22 mouse cellular contexts compared by ENCODE assay signal in genomic region chr4:87043296-87043695, GRCm38 (mm10).
DNase-seq lines count a peak whose midpoint lies in the region; ATAC-seq and TF ChIP-seq lines count a peak whose summit lies in the region.
"Had no signal": no experiment of that assay in that cellular context is flagged by ENCODE, and none has a peak within 500 bp of the region (broad histone marks: within the 10 kb centered on the region; RNA-seq: fewer than 3 reads in every experiment).

No protein-coding gene starts in this region.

- no peak overlapping the region for H3K9ac ChIP-seq in hindbrain, embryonic 14.5 days
- no peak overlapping the region for H3K9ac ChIP-seq in intestine, embryonic 16.5 days (ENCODE audit: low read depth, low read length)
- H3K9ac ChIP-seq: embryonic facial prominence, embryonic 12.5 days; forebrain, embryonic 13.5 days; forebrain, embryonic 15.5 days; forebrain, postnatal 0 days had no signal

- WGBS in hindbrain, embryonic 14.5 days = 92% methylated on average over 9 of the region's 9 CpGs
- WGBS in intestine, embryonic 16.5 days = 86% methylated on average over 9 of the region's 9 CpGs

- DNase-seq in layer of hippocampus, adult 11-12 months (ENCODE audit: low spot score) = peak; percentile 32
- DNase-seq in layer of hippocampus, adult 8-10 months (ENCODE audit: low spot score in 2 of 2) = no peak
- peak; percentile 52 for DNase-seq in layer of hippocampus, adult 9-11 months
- no peak for DNase-seq in layer of hippocampus, adult 9-10 months (ENCODE audit: low spot score)
- DNase-seq in brain, adult 2 months (ENCODE audit: low read depth, low spot score) = peak; percentile 66
- DNase-seq in brain, embryonic 14.5 days (ENCODE audit: low read depth) = peak; percentile 48
- DNase-seq in hindbrain, embryonic 14.5 days (ENCODE audit: low spot score) = no peak
- DNase-seq: adrenal gland, adult 2 months; adrenal gland, postnatal 10 days; adrenal gland, postnatal 25 days; cerebellum, adult 11 months; cerebellum, adult 18-20 months; cerebellum, adult 8-10 months; cerebellum, adult 9-11 months; cerebellum, postnatal 14 days; cerebellum, postnatal 36 days; forebrain, postnatal 0 days had no signal

- H3K27ac ChIP-seq in hindbrain, embryonic 14.5 days = no peak overlapping the region
- no peak overlapping the region for H3K27ac ChIP-seq in intestine, embryonic 16.5 days (ENCODE audit: low read length)
- H3K27ac ChIP-seq: embryonic facial prominence, embryonic 10.5 days; embryonic facial prominence, embryonic 12.5 days; forebrain, embryonic 13.5 days; forebrain, embryonic 15.5 days had no signal

- no peaks in the 10 kb centered on the region for H3K27me3 ChIP-seq in hindbrain, embryonic 14.5 days (ENCODE audit: control insufficient read depth, insufficient read depth, low read length)
- no peaks in the 10 kb centered on the region for H3K27me3 ChIP-seq in intestine, embryonic 16.5 days (replicated peaks; ENCODE audit: control insufficient read depth, insufficient read depth, low read length)
- H3K27me3 ChIP-seq: embryonic facial prominence, embryonic 12.5 days; forebrain, embryonic 13.5 days; forebrain, embryonic 15.5 days had no signal

- no peak overlapping the region for H3K4me3 ChIP-seq in hindbrain, embryonic 14.5 days (replicated peaks; ENCODE audit: low read length)
- H3K4me3 ChIP-seq in intestine, embryonic 16.5 days (ENCODE audit: low read length) = no peak overlapping the region
- H3K4me3 ChIP-seq: embryonic facial prominence, embryonic 10.5 days; embryonic facial prominence, embryonic 12.5 days; forebrain, embryonic 13.5 days; forebrain, embryonic 15.5 days had no signal

- ATAC-seq in hindbrain, embryonic 14.5 days (ENCODE audit: low FRiP score) = no peak
- no peak for ATAC-seq in intestine, embryonic 16.5 days
- ATAC-seq: forebrain, embryonic 13.5 days; forebrain, embryonic 15.5 days; forebrain, postnatal 0 days had no signal

- no peak for TF ChIP-seq CTCF in brain, embryonic 14.5 days (IDR thresholded peaks at IDR 0.05; ENCODE audit: borderline replicate concordance, extremely low read depth, insufficient read depth, insufficient read length)

- no peak overlapping the region for H3K4me2 ChIP-seq in hindbrain, embryonic 14.5 days (replicated peaks)
- no peak overlapping the region for H3K4me2 ChIP-seq in intestine, embryonic 16.5 days (ENCODE audit: low read depth, low read length)
- H3K4me2 ChIP-seq: embryonic facial prominence, embryonic 12.5 days; forebrain, embryonic 13.5 days; forebrain, embryonic 15.5 days had no signal

- H3K9me3 ChIP-seq in hindbrain, embryonic 14.5 days (ENCODE audit: control insufficient read depth, low read length) = no peaks in the 10 kb centered on the region
- H3K9me3 ChIP-seq in intestine, embryonic 16.5 days (ENCODE audit: control insufficient read depth, low read length) = no peaks in the 10 kb centered on the region
- H3K9me3 ChIP-seq: embryonic facial prominence, embryonic 10.5 days; embryonic facial prominence, embryonic 12.5 days; forebrain, embryonic 13.5 days; forebrain, embryonic 15.5 days had no signal

- TF ChIP-seq POLR2A in brain, embryonic 14.5 days (IDR thresholded peaks at IDR 0.05; ENCODE audit: borderline replicate concordance, extremely low read depth, insufficient read depth, insufficient read length, poor library complexity, severe bottlenecking) = no peak

- H3K36me3 ChIP-seq in hindbrain, embryonic 14.5 days (replicated peaks; ENCODE audit: control insufficient read depth, insufficient read depth) = no peaks in the 10 kb centered on the region
- H3K36me3 ChIP-seq in intestine, embryonic 16.5 days (ENCODE audit: control insufficient read depth, insufficient read depth, low read length) = no peaks in the 10 kb centered on the region
- H3K36me3 ChIP-seq: embryonic facial prominence, embryonic 10.5 days; embryonic facial prominence, embryonic 12.5 days; forebrain, embryonic 15.5 days had no signal

- H3K4me1 ChIP-seq in hindbrain, embryonic 14.5 days (replicated peaks; ENCODE audit: control insufficient read depth, insufficient read depth, low read length) = no peaks in the 10 kb centered on the region
- no peaks in the 10 kb centered on the region for H3K4me1 ChIP-seq in intestine, embryonic 16.5 days (ENCODE audit: control insufficient read depth, insufficient read depth, low read length)
- H3K4me1 ChIP-seq: embryonic facial prominence, embryonic 10.5 days; embryonic facial prominence, embryonic 12.5 days; forebrain, embryonic 13.5 days had no signal

Comparison
In these comparisons a context has a peak if more than half of its experiments do, and no peak if none do; other contexts are left out.
1. DNase-seq: peak in layer of hippocampus, adult 11-12 months (single experiment), layer of hippocampus, adult 9-11 months (single experiment), brain, adult 2 months (single experiment) and brain, embryonic 14.5 days (single experiment); none in layer of hippocampus, adult 8-10 months (0 of 2), layer of hippocampus, adult 9-10 months (single experiment) and hindbrain, embryonic 14.5 days (single experiment).